Mouse (Mus musculus): ENCODE data around the gene Olfr1185-ps1. TPM values are rescaled to one million over a fixed set of nuclear protein-coding genes. Genes with fewer than 3 reads are reported as not detected.

The Olfr1185-ps1 gene
- not detected for total RNA-seq (2023)

GRCm38 (mm10) chr2:88493020-88493419, at the start of gene Olfr1185-ps1:
Gene Olfr1185-ps1 (plus strand): TSS chr2:88493320.

DNA sequence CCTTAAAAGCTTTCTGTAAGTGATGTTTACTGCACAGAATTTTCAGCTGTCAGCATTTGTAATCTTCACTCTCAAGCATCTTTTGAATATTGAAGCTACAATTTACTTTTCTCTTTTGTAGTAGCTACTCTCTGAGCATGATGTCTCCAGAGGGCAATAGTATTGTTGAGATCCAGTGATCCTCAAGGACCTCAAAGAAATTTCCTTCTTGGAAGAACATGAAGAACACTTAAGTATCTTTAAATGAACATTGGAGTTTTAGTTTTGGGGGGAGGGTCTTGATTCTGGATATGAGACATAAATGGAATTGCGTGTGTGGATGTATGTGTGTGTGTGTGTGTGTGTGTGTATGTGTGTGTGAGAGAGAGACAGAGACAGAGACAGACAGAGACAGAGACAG, 44.1 kb upstream of the Olfr1185-ps1 start, which contains the start of gene Gm13757:
TSS of gene Gm13757 (minus strand) at position 101 of the 400 bp plus-strand sequence.

DNA sequence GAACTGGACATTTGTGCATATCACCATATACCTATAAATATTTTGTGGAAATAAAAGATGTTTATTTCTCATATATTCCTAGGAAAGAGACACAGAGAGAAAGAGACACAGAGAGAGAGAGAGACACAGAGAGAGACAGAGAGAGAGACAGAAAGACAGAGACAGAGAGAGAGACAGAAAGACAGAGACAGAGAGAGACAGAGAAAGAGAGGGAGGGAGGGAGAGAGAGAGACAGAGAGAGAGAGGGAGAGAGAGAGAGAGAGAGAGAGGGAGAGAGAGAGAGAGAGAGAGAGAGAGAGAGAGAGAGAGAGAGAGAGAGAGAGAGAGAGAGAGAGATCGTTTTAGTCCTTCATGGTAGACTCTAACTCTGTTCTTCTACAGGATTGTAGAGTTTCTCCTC, 38.6 kb upstream of the Olfr1185-ps1 start, which contains the start of gene Olfr1183:
TSS of gene Olfr1183 (plus strand) at position 301 of the 400 bp plus-strand sequence.

DNA sequence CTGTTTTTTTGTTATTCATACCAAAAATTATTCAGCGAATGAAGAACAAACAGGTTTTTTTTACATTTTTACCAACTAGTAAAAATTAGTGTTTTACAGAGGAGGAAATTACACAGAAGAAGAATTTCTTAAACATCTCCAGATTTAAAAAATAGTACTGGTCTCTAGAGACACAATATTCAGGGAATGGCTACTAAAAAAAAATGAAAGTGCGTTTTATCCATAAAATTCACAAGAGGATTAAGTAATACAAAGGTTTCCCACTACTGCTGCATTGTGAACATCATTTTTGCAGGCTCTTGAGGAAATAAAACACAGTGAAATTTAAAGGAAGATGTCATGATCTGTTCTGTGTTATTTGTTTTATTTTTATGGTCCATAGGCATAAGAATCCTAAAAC, 9.8 kb upstream of the Olfr1185-ps1 start, which contains the start of gene Olfr1184:
TSS of gene Olfr1184 (plus strand) at position 301 of the 400 bp plus-strand sequence.

GRCm38 (mm10) chr2:88518251-88518650, 25.1 kb downstream of the Olfr1185-ps1 start, which contains the start of gene Olfr1186:
Gene Olfr1186 (plus strand): TSS chr2:88518551.

Other genes with a start within 250 kb of the Olfr1185-ps1 start
- not detected for gene Olfr1173, start 213.4 kb upstream of the Olfr1185-ps1 start, total RNA-seq (2023)
- gene Olfr1174-ps, start 178.2 kb upstream of the Olfr1185-ps1 start, total RNA-seq (2023), result not detected
- not detected for gene Olfr1175-ps, start 166.1 kb upstream of the Olfr1185-ps1 start, total RNA-seq (2023)
- gene Olfr1176, start 156.6 kb upstream of the Olfr1185-ps1 start, total RNA-seq (2023), result not detected
- gene Olfr1177-ps, start 146.8 kb upstream of the Olfr1185-ps1 start, total RNA-seq (2023), result not detected
- not detected for gene Olfr1178, start 106.3 kb upstream of the Olfr1185-ps1 start, total RNA-seq (2023)
- gene Olfr1179, start 86.9 kb upstream of the Olfr1185-ps1 start, total RNA-seq (2023), result not detected
- not detected for gene Olfr1180, start 74.2 kb upstream of the Olfr1185-ps1 start, total RNA-seq (2023)
- gene Olfr1181, start 67.1 kb upstream of the Olfr1185-ps1 start, total RNA-seq (2023), result not detected
- not detected for gene Gm13757, start 44.2 kb upstream of the Olfr1185-ps1 start, total RNA-seq (2023)
- gene Olfr1183, start 38.5 kb upstream of the Olfr1185-ps1 start, total RNA-seq (2023), result not detected
- not detected for gene Olfr1184, start 9.7 kb upstream of the Olfr1185-ps1 start, total RNA-seq (2023)
- not detected for gene Olfr1186, start 25.2 kb downstream of the Olfr1185-ps1 start, total RNA-seq (2023)
- not detected for gene Olfr1188, start 63.6 kb downstream of the Olfr1185-ps1 start, total RNA-seq (2023)
- not detected for gene Olfr1189, start 93.1 kb downstream of the Olfr1185-ps1 start, total RNA-seq (2023)
- under 1 TPM in 1 of 2 experiments, not detected in 1; 0.09 TPM for gene Olfr1191-ps1, start 147.2 kb downstream of the Olfr1185-ps1 start, total RNA-seq (2023)
- not detected for gene Olfr1192-ps1, start 155.2 kb downstream of the Olfr1185-ps1 start, total RNA-seq (2023)
- not detected for gene Olfr1193, start 182.3 kb downstream of the Olfr1185-ps1 start, total RNA-seq (2023)
- gene Olfr1195, start 195.9 kb downstream of the Olfr1185-ps1 start, total RNA-seq (2023), result not detected
- gene Olfr1196, start 211.3 kb downstream of the Olfr1185-ps1 start, total RNA-seq (2023), result not detected
- gene Olfr1197, start 239.0 kb downstream of the Olfr1185-ps1 start, total RNA-seq (2023), result not detected